Mouse (Mus musculus) neural tube, embryonic 10.5 days (tissue): ENCODE data around the gene Tuft1.
"Not testable (repeated sequence)": the region's sequence is repeated elsewhere in the genome, so short reads cannot be mapped to it uniquely, and the experiment has no call there.

ENCODE experiments used
- DNase-seq: peaks from one replicate; pipeline ENCODE4 v3.0.0-alpha.2; 2017; ENCODE audit warnings: low spot score; ENCODE audit errors: extremely low spot score

Gene Tuft1

DNA sequence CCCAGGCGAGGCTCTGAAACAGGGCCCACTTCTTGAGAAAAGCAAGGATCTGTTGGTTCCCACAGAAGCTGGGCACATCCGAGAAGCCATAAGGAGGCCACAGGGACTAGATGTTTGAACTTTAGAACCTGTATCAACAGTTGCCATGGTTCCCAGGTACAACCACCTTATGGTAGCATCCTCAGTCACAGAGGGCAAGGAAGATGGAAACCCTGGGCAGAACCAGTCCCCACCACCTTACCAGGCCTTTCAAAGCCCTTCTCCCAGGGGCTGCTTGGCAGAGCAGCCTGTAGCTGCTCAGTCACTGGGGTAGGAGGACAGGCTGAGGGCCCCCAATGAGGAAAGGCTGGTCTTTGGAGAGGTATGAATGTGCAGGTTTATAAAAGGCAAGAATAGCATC lies 2.2 kb upstream of the Tuft1 start:
- DNase-seq = not testable (repeated sequence)

DNA sequence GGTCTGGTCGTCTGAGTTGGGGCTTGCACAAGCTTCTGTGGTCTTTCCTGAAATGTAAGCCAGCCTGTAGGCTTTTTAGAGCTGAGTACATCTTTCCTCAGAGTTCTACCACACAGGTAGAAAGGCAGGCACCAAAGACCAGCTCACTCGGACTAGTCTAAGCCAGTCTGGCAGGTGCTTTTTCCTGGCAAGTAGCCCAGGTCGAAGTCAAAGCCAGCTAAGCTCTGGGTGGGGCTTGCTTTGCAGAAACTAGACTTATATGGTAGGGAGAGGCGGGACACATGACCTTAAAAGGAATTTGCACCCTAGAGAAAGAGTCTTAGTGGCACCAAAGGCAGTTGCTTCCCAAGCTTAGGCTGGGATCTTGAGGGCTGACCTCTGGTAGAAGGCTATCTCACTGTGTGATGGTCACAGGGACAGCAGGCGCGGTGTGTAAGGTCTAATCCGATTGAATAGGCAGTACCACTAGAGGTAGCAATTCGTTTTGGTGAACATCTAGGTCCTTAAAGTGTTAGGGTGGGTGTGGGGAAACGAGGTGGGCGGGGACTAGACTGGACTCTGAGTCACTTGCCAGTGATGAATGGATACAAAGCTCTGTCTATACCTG lies 573 bp upstream of the Tuft1 start:
- DNase-seq = not testable (repeated sequence)

DNA sequence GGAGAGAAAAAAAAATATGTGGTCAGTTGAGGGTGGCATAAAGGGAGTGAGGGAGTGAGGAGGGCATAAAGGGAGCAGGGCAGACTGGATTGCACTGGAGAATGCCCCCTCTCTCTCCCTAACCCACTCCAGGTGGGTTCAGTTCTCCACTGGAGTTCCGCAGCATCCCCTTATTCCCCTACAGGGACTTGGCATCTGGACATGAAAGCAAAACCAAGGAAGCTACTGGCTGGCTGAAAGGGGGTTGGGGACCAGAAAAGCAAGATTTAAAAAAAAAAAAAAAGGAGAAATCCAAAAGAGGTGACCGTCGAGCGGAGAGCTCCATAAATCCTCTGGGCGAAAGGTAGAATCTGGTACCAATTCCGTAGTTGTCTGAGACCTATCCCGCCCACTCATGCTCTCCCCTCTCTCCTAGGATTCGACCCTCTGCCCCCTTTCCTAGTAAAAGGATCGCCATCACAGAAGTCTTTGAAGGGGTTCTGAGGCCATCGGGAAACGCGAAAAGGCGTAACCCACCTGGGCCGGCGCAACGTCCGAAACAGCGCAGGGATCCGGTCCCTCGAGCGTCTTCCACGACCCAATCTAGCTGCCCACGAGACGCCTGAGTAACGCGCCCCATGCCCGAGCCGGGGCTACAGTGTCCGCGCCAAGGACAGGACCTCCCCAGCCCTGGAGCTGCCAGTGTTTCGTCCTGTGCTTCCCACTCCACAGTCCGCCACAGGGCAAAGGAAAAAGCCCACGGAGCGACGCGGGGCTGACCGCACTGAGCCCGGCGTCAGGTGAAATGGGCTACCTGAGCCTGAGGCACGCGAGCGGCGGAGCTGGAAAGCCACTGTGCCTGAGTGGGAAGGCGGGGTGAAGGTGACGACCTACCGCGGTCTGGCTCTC lies 576 bp downstream of the Tuft1 start:
- DNase-seq = peak; percentile 30

DNA sequence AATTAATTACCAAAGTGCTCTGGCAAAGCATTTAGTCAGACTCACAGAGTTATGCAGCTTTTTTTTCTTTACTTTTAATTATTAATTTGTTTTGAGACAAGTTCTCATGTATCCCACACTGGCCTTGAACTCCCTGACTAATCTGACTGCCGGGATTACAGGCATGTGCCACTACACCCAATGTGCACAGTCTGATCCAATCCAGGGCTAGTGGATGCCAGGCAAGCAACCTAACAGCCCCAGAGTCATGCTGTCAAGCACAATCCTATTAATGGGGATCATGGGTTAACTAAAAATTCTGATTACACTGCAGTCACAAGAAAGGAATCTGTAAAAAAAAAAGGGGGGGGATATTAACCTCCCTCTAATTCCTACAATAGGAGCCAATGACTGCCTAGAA lies 4.7 kb downstream of the Tuft1 start:
- DNase-seq = not testable (repeated sequence)

DNA sequence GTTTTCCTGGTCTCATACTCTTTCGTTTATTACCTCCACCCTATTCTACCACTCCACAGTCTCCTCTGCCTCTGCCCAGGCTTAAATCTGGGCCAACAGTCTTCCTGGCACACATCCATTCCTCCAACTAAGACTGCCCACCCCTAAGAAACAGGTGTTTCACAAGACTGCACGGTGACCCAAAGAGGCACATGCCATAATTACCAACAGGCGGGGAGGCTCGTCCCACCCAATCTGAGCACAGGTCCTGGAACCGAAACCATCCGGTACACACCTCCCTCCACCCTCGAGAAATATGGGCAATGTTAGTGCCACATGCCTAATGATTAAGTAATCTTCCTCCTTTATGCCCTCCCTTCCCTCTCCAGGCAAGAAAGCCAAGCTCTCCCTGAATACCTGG lies 8.3 kb downstream of the Tuft1 start:
- no peak for DNase-seq

DNA sequence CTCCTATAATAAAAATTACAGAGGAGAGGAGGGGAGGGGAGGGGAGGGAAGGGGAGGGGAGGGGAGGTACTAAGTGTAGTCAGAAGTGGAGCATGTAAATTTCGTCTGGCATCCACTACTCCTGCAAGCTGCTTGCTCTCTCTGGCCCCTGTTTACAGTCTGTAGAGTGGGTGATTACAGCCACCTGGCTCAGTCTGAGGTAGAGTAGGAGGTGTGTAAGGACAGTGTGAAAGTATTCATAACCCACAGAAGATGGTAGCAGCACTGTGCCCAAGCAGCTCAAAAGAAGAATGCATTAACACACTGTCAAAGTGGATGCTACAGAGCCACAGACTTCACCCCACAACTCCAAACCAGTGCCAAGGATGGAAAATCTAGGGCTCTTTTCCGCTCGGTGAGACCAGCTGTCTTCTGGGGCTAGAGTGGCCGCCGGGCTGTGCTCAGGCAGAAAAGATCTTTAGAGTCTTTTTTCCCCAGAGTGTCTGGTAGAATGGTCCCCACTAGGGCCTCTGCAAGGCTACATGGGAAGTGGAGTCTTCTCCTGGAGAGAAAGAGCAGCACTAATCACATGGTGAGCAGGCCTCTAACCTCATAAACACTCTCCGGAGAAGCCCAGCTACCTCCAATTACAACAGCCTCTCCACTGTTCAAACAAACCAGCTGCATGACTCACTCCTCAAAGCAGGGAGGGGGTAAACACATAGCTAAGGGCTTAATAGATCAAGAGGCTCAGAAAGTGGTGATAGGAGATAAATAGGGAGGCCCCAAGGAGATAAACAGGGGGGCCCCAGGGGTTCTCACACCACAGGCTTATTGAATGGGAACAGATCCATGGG lies 9.7 kb downstream of the Tuft1 start:
- DNase-seq = peak; percentile 14

DNA sequence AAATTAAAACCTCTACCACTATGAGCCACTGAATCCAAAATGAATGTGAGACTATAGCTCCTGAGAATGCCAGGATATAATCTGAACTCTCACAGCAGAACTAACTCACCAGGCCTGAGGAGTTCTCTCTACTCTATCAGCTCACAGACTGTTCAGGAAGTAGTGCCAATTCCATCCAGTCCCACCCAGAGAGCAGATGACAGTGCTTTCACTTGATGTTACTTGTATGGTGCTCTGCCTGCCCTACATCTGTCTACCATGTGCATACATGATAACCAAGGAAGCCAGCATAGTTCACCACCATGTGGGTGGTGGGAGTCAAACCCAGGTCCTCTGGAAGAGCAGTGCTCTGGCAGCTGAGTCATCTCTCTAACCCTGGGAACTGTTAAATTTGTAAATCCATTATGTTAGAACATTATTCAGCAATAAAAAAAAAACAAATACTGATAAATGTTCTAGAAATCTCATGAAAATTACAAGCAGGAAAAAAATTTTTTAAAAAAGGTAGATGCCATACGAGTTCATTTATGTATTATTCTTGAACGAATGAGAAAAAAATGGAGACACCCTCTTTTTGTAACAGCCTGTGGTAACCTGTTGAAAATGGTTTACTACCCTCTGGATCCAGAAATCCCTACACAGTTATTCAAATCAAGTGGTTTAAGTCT lies 16.0 kb downstream of the Tuft1 start, which contains the start of gene Gm10972:
Gm10972 (plus strand) TSS at position 618 of the 668 bp plus-strand sequence.
- not testable (repeated sequence) for DNase-seq

DNA sequence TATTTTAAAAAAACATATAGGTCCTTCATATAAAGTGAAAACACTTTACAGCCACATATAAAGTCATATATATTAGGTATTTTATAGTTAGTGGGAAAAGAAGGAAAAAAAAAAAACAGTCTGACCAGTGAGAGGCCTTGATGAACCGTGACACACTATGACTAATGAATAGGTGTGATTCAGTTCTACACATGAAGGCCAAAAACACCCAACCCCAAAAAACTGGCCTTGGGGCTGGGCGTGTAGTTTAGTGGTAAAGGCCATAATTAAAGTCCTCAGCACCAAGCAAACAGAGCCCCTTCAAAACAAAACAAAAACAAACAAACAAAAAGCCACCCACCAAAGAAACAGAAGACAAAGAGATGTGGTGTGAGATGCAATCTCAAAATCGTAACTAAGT lies 28.8 kb downstream of the Tuft1 start:
- no peak for DNase-seq

DNA sequence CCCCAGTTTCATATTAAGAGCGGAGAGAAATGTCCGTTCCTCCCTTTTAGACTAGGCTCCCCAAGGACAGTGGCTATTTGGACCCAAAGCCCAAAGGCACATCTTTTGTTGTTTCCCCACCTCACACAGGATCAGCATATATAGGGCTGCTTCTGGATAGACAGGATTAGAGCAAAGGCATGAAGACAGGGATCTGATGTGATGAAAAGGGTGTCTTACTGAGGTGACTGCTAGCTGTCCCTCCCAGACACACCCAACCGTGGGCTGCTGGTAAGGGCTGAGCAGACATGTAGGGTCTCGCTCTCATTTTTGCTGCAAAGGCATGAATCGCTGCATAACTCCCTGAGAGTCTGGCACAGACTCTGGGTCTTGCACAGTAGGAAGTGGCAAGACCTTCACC lies 30.0 kb downstream of the Tuft1 start:
- DNase-seq = no peak

DNA sequence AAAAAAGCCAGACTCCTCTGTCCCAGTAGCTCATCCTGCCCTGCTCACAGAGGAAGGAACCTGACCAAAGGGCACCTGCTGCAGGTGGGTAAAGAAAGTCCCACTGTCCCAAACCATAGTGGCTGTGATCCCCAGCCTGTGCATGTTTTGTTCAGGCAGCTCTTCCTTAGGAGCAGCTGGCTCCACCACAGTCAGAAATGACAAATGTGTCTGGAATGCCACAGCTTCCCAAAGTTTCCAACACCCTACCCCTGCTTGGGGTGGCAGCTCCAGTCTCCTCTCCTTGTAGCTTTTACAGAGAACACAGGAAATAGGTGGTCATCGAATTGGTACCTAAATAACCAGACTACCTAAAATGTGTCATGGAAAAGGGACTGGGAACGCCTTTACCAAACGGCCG lies 34.4 kb downstream of the Tuft1 start:
- DNase-seq = no peak

DNA sequence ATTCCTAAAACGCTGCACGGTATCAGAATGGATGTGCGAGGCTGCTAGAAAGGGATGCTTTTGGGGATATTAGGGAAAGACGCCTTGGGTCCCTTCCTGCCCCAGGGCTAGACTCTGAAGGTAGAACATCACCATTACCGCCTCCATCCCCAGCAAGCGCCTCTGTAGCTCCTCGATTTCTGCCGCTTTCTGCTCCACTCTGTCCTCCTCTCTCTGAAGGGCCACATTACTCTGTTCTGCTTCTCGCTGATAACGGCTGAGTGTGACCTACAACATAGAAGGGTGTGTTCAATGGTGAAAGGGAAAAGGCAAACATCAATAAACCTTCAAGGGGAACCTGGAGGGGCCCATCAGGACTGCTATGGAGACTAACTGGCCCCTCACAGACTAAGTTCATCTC lies 36.1 kb downstream of the Tuft1 start:
- no peak for DNase-seq

DNA sequence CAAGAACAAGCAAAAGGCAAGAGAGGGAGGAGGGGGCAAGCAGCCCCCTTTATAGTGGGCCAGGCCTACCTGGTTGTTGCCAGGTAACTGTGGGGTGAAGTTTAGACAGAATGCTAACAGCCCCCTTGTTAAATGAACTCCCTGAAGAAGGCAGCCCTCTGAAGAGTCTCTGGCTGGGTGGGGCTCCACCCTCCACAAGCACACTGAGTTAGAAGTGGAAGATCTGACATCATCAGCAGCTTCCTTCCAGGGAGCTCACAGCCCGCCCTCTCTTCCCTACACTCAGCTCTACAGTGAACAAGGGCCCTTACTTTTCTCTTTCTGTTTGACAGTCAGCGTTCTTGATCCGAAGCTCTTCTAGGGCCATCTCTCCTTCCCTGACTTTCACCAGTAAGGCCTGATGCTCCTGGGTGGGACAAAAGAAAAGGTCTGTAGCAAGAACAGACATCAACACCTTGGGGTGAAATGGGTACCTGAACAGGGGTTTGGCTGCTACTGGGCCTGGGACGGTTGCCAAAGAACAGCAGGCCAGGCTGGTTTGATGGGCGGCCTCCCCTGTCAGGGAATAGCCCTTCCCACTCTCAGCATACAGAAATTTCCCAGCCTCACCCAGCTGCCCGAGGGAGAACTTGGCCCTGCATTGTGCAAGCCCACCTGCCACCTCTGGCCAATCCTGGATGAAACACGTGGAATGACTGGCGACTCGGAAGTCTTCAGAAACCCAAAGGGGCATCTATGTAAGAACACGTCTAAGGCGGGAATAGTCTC lies 36.7 kb downstream of the Tuft1 start:
- no peak for DNase-seq

DNA sequence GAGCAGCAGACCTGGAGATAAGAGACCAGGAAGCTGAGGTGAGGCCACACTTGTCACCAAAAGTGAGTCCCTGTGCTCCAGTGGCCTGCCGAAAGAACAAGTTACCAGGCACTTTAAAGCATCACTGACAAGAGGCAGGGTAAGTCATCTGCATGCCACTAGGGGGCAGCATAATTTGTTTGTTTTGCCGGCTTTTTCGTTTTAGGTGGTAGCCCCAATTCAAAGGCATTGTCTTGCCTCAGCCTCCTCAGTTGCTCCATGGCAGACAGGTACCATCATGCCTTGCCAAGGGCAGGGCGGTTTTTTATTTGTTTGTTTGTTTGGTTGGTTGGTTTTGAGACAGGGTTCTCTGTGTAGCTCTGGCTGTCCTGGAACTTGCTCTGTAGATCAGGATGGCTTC lies 42.0 kb downstream of the Tuft1 start:
- no peak for DNase-seq

DNA sequence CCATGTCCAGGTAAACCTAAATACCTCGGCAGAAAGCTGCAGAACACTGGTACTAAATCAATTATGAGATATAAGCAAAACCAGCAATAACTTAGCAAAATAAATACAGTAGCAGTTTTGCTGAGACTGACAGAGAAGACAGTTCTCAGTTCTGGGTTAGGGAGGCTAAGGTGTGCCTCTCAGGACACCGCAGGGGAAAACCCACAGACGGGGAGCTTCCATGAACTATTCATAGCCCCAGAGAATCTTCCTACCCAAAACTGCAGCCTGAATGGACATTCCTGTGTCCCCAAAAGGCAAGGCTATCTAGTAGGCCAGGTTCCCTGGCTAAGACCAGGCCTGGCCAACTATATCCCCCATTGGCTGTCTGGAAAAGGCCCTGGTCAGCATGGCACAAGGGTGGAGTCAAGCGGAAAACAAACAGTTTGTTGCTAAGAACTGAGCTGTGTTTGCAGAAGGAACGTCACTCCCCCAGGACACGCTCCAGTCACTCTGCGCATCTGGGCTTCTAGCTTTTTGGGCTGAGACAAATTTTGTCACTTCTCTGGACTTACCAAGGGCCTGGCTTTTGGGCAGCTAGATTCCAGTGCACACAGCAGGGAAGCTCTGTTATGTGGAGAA lies 45.3 kb downstream of the Tuft1 start:
- no peak for DNase-seq

DNA sequence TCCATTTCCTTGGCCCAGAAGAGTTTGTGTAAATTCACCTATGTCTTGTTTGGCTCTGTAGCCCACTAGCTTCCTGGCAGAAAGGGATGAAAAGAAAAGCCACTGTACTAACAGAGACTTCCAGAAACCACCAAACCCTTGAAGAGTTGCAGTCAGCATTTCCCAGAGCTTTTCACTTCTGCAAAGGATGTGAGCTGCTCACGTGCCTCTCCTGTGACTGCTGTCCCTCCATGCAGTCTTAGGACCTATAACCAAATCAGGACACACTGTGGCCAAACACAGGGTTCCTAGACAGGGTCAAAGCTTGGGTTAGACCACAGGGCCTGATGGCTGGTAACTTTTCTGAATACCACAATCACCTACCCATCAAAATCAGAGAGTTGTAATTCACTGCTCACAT lies 46.4 kb downstream of the Tuft1 start:
- DNase-seq = no peak

DNA sequence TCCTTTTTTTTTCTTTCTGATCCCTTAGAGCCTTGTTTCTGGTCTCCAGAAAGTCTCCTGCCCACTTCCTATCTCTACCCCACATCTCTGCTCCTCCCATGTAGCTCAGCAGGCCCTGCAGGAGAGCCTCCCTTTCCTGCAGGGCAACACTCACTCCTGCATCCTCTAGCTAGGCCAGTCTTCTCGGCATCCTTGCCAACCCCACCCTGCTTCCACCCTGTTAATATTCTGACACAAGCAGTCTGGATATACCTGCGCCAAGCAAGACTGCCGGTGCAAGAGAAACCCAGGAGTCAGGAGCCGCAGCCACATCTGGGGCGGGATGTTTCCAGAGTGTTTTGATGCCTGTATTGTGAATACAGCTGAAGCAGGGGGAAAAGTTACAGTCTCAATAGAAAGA lies 46.8 kb downstream of the Tuft1 start:
- DNase-seq = no peak

DNA sequence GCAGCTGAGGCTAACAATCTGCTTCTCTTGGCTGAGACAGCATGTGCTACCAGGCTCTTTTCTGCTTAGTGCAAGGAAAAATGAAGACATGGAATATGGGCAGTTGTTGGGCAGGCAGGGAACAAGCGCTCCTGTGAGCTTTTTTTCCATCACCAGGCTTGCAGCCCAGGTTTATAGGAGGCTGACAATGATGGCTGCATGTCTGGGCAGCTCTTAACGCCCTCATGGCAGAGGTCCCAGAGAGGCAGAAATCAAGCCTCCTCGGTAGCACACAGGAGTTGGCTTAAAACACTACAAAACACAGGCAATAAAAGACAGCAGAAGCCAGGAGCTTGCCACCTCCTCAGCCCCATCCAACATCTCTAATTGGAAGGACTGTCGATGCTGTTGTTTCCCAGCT lies 47.3 kb downstream of the Tuft1 start:
- DNase-seq = no peak

DNA sequence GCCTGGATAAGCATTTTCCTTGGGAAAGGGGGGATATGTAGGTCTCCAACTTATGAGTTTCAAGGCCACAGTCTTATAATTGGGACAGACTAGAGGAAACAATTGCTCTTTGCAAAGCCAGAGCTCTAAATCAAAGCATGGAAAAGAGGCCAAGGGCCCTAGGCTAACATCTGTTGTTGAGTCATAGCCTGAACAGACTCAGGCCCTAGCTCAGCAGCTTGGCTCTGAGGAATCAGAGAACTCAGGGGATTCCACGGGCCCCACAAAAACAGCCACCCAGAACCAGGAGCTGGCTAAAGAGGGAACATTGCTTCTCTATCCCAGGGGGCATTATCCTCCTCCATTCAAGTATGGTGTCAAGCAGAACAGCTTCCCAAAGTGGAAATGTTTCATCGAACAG lies 48.1 kb downstream of the Tuft1 start:
- no peak for DNase-seq

DNA sequence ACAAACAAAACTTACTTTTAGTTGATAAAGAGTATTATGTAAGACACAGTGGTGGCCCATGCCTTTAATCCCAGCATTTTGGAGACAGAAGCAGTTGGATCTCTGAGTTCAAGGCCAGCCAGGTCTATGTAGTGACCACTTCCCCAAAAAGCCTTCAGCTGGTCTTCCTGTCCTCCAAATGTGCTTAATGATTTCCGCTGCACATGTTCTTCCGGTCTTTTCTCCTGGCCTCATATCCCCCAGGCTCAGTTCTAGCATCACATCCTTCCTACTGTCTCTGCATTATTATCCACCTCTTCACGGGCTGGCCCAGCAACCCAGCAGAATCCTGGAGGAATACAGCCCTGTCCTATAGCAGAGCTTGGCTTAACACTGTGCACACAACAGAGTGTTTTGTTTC lies 49.1 kb downstream of the Tuft1 start:
- no peak for DNase-seq

DNA sequence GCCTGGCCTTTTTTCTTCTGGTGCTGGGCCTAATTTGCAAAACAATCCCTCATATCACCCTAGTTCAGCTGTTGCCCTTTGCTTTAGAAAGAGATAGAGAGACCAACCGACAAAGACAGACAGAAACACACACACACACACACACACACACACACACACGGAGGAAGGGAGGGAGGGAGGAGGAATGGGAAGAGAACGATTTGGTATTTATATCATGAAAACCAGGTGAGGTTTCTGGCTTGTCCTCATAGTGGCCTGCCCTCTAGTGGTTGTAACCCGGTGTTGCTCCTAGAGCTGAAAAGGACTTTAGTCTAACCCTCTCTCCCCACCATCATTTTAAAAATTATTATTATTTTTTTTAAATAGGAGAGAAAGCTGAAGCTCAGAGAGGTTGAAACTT lies 56.7 kb downstream of the Tuft1 start:
- DNase-seq = peak; percentile 51
